Mouse (Mus musculus): Measurements from ENCODE around the gene Nccrp1. TPM values are rescaled to one million over a fixed set of nuclear protein-coding genes. Genes with fewer than 3 reads are reported as not detected.

Nccrp1 gene
- polyA plus RNA-seq, 1 experiment, result not detected

DNA sequence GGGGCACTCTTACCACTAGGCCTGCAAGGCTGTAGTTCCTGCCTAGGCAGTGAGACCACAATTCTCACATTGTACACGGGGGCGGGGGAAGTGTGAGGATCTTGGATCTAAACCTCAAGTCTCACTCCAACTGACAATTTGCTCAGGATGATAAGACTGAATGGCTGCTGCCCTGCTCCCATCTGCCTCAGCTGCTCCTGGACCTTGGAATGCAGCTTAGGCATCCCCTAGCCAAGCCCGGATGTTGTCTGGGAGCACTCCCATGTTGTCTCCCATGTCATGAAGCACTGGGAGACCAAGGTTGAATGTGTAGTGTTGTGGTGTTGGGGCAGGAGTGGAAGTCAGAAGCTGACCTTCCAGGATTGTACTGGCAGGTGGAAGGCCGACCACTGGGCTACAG, 20.5 kb upstream of the Nccrp1 start:
- H3K36me3 ChIP-seq (ENCODE audit: control insufficient read depth, insufficient read depth), result peaks cover 24% of the 10 kb centered on the region
- no peak for TF ChIP-seq MYOG (IDR thresholded peaks at IDR 0.05; ENCODE audit: control insufficient read depth, extremely low read depth, insufficient read length)
- no peak for TF ChIP-seq FOSL1 (IDR thresholded peaks at IDR 0.05; ENCODE audit: insufficient read depth, low read length, poor library complexity, severe bottlenecking)
- no peak for TF ChIP-seq USF1 (IDR thresholded peaks at IDR 0.05; ENCODE audit: low read depth)
- TF ChIP-seq MAX (IDR thresholded peaks at IDR 0.05), result no peak
- TF ChIP-seq MYOD1 (IDR thresholded peaks at IDR 0.05; ENCODE audit: control insufficient read depth, insufficient read length, low read depth), result no peak
- no peak for TF ChIP-seq CTCF (IDR thresholded peaks at IDR 0.05; ENCODE audit: control insufficient read depth, insufficient read depth, insufficient read length)
- TF ChIP-seq CEBPB (IDR thresholded peaks at IDR 0.05; ENCODE audit: low read depth), result no peak
- no peaks in the 10 kb centered on the region for H3K27me3 ChIP-seq (ENCODE audit: control insufficient read depth, insufficient read depth, insufficient read length)
- peaks cover 3% of the 10 kb centered on the region for H3K79me3 ChIP-seq (ENCODE audit: low read depth)
- peaks cover 14% of the 10 kb centered on the region for H3K79me2 ChIP-seq (ENCODE audit: control insufficient read depth, insufficient read depth)
- no peak overlapping the region for H3ac ChIP-seq (ENCODE audit: control insufficient read depth, insufficient read length, low read depth)
- H3K4me3 ChIP-seq (ENCODE audit: insufficient read depth, poor library complexity, severe bottlenecking), result no peak overlapping the region

DNA sequence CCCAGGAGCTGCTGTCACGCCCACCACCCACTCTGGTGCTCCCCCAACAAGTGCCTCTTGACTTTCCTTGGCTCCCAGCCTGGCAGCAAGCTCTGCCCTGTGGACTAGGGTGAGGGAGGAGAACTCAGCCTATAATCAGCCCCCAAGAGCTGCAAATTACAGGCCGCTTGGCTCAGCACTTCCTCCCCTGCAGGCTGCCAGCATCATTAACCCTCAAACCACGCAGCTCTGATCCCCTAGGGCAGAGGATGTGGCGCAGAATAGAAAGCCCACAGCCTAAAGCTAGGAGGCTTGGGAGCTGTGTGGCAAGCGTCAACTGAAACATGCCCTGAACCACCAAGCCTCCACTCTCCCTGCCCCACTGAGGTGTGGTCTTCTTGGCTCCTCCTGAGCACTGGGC, 18.4 kb upstream of the Nccrp1 start:
- TF ChIP-seq FOSL1 (IDR thresholded peaks at IDR 0.05; ENCODE audit: insufficient read depth, low read length, poor library complexity, severe bottlenecking), result no peak
- TF ChIP-seq USF1 (IDR thresholded peaks at IDR 0.05; ENCODE audit: low read depth), result no peak
- TF ChIP-seq CEBPB (IDR thresholded peaks at IDR 0.05; ENCODE audit: low read depth), result no peak
- no peak for TF ChIP-seq CTCF (IDR thresholded peaks at IDR 0.05; ENCODE audit: control insufficient read depth, insufficient read depth, insufficient read length)
- TF ChIP-seq MYOD1 (IDR thresholded peaks at IDR 0.05; ENCODE audit: control insufficient read depth, insufficient read length, low read depth), result no peak
- TF ChIP-seq MAX (IDR thresholded peaks at IDR 0.05), result no peak
- no peak for TF ChIP-seq MYOG (IDR thresholded peaks at IDR 0.05; ENCODE audit: control insufficient read depth, extremely low read depth, insufficient read length)
- Histone ChIP-seq H3K27me3 (ENCODE audit: control insufficient read depth, insufficient read depth, insufficient read length) (no peaks in the 10 kb centered on the region), H3K4me3 (ENCODE audit: insufficient read depth, poor library complexity, severe bottlenecking) (no peak overlapping the region), H3K36me3 (ENCODE audit: control insufficient read depth, insufficient read depth) (peaks cover 24% of the 10 kb centered on the region), H3ac (ENCODE audit: control insufficient read depth, insufficient read length, low read depth) (no peak overlapping the region), H3K79me3 (ENCODE audit: low read depth) (no peaks in the 10 kb centered on the region), H3K79me2 (ENCODE audit: control insufficient read depth, insufficient read depth) (no peaks in the 10 kb centered on the region)

DNA sequence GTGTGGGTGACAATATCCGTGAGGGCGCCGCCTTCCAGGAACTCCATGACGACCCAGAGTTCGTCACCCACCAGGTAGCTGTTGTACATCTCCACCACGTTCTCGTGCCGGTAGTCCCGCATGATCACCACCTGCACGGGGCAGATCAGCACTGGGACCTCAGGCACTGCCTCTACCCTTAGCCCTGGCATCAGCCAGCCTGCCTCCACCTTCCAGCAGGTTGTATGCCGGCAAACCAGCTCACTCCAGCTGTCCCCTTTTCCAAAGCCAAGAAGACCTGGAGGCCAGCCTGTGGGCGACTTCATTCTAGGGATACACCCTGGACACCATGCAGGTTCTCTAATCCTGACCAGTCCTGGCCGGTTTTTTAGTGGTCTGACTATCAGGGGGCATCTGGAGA, 15.9 kb upstream of the Nccrp1 start:
- H3ac ChIP-seq (ENCODE audit: control insufficient read depth, insufficient read length, low read depth), result no peak overlapping the region
- no peaks in the 10 kb centered on the region for H3K27me3 ChIP-seq (ENCODE audit: control insufficient read depth, insufficient read depth, insufficient read length)
- no peaks in the 10 kb centered on the region for H3K79me3 ChIP-seq (ENCODE audit: low read depth)
- no peaks in the 10 kb centered on the region for H3K79me2 ChIP-seq (ENCODE audit: control insufficient read depth, insufficient read depth)
- TF ChIP-seq CTCF (IDR thresholded peaks at IDR 0.05; ENCODE audit: control insufficient read depth, insufficient read depth, insufficient read length) (no peak), MYOD1 (IDR thresholded peaks at IDR 0.05; ENCODE audit: control insufficient read depth, insufficient read length, low read depth) (no peak), FOSL1 (IDR thresholded peaks at IDR 0.05; ENCODE audit: insufficient read depth, low read length, poor library complexity, severe bottlenecking) (no peak), MAX (IDR thresholded peaks at IDR 0.05) (no peak), MYOG (IDR thresholded peaks at IDR 0.05; ENCODE audit: control insufficient read depth, extremely low read depth, insufficient read length) (no peak), USF1 (IDR thresholded peaks at IDR 0.05; ENCODE audit: low read depth) (no peak), CEBPB (IDR thresholded peaks at IDR 0.05; ENCODE audit: low read depth) (no peak)
- peaks cover 22% of the 10 kb centered on the region for H3K36me3 ChIP-seq (ENCODE audit: control insufficient read depth, insufficient read depth)
- H3K4me3 ChIP-seq (ENCODE audit: insufficient read depth, poor library complexity, severe bottlenecking), result no peak overlapping the region

DNA sequence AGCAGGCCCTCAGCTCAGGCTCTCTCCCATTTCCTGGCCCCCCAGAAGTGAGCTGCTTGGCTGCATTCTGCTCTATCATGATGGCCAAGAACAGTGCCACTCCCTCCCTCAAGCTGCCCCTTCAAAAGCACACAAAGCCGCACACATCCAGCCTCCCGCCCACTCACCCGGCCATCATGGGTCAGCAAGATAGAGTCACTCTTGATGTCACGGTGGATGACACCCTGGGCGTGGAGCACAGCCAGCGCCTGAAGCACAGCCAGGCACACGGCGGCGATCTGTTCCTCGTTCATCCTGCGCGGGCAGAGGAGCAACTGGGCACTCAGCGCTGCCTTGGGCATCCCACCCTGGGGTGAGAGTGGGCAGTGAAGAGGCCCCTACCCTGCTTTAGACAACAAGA, 15.3 kb upstream of the Nccrp1 start:
- no peaks in the 10 kb centered on the region for H3K79me3 ChIP-seq (ENCODE audit: low read depth)
- H3ac ChIP-seq (ENCODE audit: control insufficient read depth, insufficient read length, low read depth), result no peak overlapping the region
- no peaks in the 10 kb centered on the region for H3K79me2 ChIP-seq (ENCODE audit: control insufficient read depth, insufficient read depth)
- peaks cover 16% of the 10 kb centered on the region for H3K36me3 ChIP-seq (ENCODE audit: control insufficient read depth, insufficient read depth)
- H3K27me3 ChIP-seq (ENCODE audit: control insufficient read depth, insufficient read depth, insufficient read length), result no peaks in the 10 kb centered on the region
- TF ChIP-seq CTCF (IDR thresholded peaks at IDR 0.05; ENCODE audit: control insufficient read depth, insufficient read depth, insufficient read length) (no peak), FOSL1 (IDR thresholded peaks at IDR 0.05; ENCODE audit: insufficient read depth, low read length, poor library complexity, severe bottlenecking) (no peak), USF1 (IDR thresholded peaks at IDR 0.05; ENCODE audit: low read depth) (no peak), MYOD1 (IDR thresholded peaks at IDR 0.05; ENCODE audit: control insufficient read depth, insufficient read length, low read depth) (no peak), MYOG (IDR thresholded peaks at IDR 0.05; ENCODE audit: control insufficient read depth, extremely low read depth, insufficient read length) (no peak), MAX (IDR thresholded peaks at IDR 0.05) (no peak), CEBPB (IDR thresholded peaks at IDR 0.05; ENCODE audit: low read depth) (no peak)
- H3K4me3 ChIP-seq (ENCODE audit: insufficient read depth, poor library complexity, severe bottlenecking), result no peak overlapping the region

DNA sequence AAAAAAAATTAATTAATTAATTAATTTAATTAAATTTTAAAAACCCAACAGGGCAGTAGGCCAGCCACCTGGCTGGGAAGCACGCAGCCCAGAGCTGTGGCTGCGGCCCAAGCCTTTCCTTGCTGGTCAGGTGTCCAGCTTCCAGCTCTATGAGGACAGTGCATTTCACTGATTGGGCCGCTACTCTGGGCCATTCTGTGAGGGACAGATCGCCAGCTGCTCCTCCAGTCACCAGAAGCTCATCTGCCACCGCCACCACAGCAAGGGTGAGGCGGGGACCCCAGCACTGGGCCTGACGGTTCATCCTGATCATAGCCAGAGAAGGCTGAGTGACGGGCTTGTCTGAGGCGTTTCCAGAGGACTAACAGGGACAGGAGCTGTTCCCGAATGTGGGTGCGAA, 14.9 kb upstream of the Nccrp1 start:
- no peaks in the 10 kb centered on the region for H3K27me3 ChIP-seq (ENCODE audit: control insufficient read depth, insufficient read depth, insufficient read length)
- H3ac ChIP-seq (ENCODE audit: control insufficient read depth, insufficient read length, low read depth), result no peak overlapping the region
- no peaks in the 10 kb centered on the region for H3K79me2 ChIP-seq (ENCODE audit: control insufficient read depth, insufficient read depth)
- H3K79me3 ChIP-seq (ENCODE audit: low read depth), result no peaks in the 10 kb centered on the region
- no peak overlapping the region for H3K4me3 ChIP-seq (ENCODE audit: insufficient read depth, poor library complexity, severe bottlenecking)
- TF ChIP-seq USF1 (IDR thresholded peaks at IDR 0.05; ENCODE audit: low read depth), result no peak
- no peak for TF ChIP-seq MYOD1 (IDR thresholded peaks at IDR 0.05; ENCODE audit: control insufficient read depth, insufficient read length, low read depth)
- TF ChIP-seq MAX (IDR thresholded peaks at IDR 0.05), result no peak
- TF ChIP-seq CEBPB (IDR thresholded peaks at IDR 0.05; ENCODE audit: low read depth), result no peak
- no peak for TF ChIP-seq FOSL1 (IDR thresholded peaks at IDR 0.05; ENCODE audit: insufficient read depth, low read length, poor library complexity, severe bottlenecking)
- TF ChIP-seq CTCF (IDR thresholded peaks at IDR 0.05; ENCODE audit: control insufficient read depth, insufficient read depth, insufficient read length), result no peak
- TF ChIP-seq MYOG (IDR thresholded peaks at IDR 0.05; ENCODE audit: control insufficient read depth, extremely low read depth, insufficient read length), result no peak
- H3K36me3 ChIP-seq (ENCODE audit: control insufficient read depth, insufficient read depth), result peaks cover 12% of the 10 kb centered on the region

DNA sequence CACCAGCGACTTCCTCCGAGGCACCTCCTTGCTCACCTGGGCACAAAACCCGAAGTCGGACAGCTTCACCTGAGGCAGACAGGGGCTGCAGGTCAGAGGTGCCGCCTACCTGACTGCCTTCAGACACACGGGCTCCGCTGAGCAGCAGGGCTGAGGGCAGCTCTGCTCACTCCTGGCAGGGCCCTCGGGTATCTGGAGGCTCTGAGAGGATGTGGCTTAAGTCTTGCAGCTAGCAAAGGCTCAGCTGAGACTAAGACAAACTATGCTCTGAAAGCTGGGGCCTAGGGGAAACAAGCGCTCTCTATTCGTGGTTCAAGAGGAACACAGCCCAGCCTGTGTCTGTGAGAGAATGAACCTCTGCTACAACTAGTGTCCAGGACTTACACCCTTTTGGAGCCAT, 13.8 kb upstream of the Nccrp1 start:
- peaks cover 6% of the 10 kb centered on the region for H3K36me3 ChIP-seq (ENCODE audit: control insufficient read depth, insufficient read depth)
- H3ac ChIP-seq (ENCODE audit: control insufficient read depth, insufficient read length, low read depth), result no peak overlapping the region
- H3K79me2 ChIP-seq (ENCODE audit: control insufficient read depth, insufficient read depth), result no peaks in the 10 kb centered on the region
- no peak overlapping the region for H3K4me3 ChIP-seq (ENCODE audit: insufficient read depth, poor library complexity, severe bottlenecking)
- no peak for TF ChIP-seq USF1 (IDR thresholded peaks at IDR 0.05; ENCODE audit: low read depth)
- no peak for TF ChIP-seq MYOG (IDR thresholded peaks at IDR 0.05; ENCODE audit: control insufficient read depth, extremely low read depth, insufficient read length)
- TF ChIP-seq FOSL1 (IDR thresholded peaks at IDR 0.05; ENCODE audit: insufficient read depth, low read length, poor library complexity, severe bottlenecking), result no peak
- no peak for TF ChIP-seq MYOD1 (IDR thresholded peaks at IDR 0.05; ENCODE audit: control insufficient read depth, insufficient read length, low read depth)
- TF ChIP-seq CTCF (IDR thresholded peaks at IDR 0.05; ENCODE audit: control insufficient read depth, insufficient read depth, insufficient read length), result no peak
- TF ChIP-seq MAX (IDR thresholded peaks at IDR 0.05), result no peak
- no peak for TF ChIP-seq CEBPB (IDR thresholded peaks at IDR 0.05; ENCODE audit: low read depth)
- H3K79me3 ChIP-seq (ENCODE audit: low read depth), result no peaks in the 10 kb centered on the region
- no peaks in the 10 kb centered on the region for H3K27me3 ChIP-seq (ENCODE audit: control insufficient read depth, insufficient read depth, insufficient read length)

All from C2C12 (cell line).